Mouse (Mus musculus): ENCODE measurements around the gene Camk1d. TPM values are rescaled to one million over a fixed set of nuclear protein-coding genes. Genes with fewer than 3 reads are reported as not detected.

Gene Camk1d
- polyA plus RNA-seq, 1 experiment from 2014 or later, result 3.8 TPM

- Histone ChIP-seq H3K36me3 (ENCODE audit: control insufficient read depth, insufficient read depth, low read length) (no peaks in the 10 kb centered on the region), H3K4me2 (ENCODE audit: low read length) (no peak overlapping the region), H3K9ac (ENCODE audit: low read length) (no peak overlapping the region), H3K27ac (ENCODE audit: low read depth, low read length) (no peak overlapping the region), H3K4me3 (ENCODE audit: low read depth, low read length) (no peak overlapping the region), H3K27me3 (replicated peaks; ENCODE audit: control insufficient read depth, insufficient read depth, low read length) (no peaks in the 10 kb centered on the region), H3K9me3 (replicated peaks; ENCODE audit: control insufficient read depth, low read length) (no peaks in the 10 kb centered on the region), H3K4me1 (ENCODE audit: control insufficient read depth, insufficient read depth, low read length) (no peaks in the 10 kb centered on the region)
- 70% methylated on average over 5 of the region's 5 CpGs for WGBS
- DNase-seq (ENCODE audit: low spot score), result no peak
- ATAC-seq, result no peak
These were observed 124.2 kb downstream of the Camk1d start for GRCm38 (mm10) chr2:5590074-5590473.

GRCm38 (mm10) chr2:5589163-5589562, 125.2 kb downstream of the Camk1d start:
- H3K4me3 ChIP-seq (ENCODE audit: low read depth, low read length), result no peak overlapping the region
- WGBS, result 86% methylated on average over 5 of the region's 5 CpGs
- H3K9ac ChIP-seq (ENCODE audit: low read length), result no peak overlapping the region
- no peak overlapping the region for H3K4me2 ChIP-seq (ENCODE audit: low read length)
- DNase-seq (ENCODE audit: low spot score) (no peak), ATAC-seq (no peak)
- no peaks in the 10 kb centered on the region for H3K27me3 ChIP-seq (replicated peaks; ENCODE audit: control insufficient read depth, insufficient read depth, low read length)
- no peaks in the 10 kb centered on the region for H3K9me3 ChIP-seq (replicated peaks; ENCODE audit: control insufficient read depth, low read length)
- H3K4me1 ChIP-seq (ENCODE audit: control insufficient read depth, insufficient read depth, low read length), result no peaks in the 10 kb centered on the region
- no peak overlapping the region for H3K27ac ChIP-seq (ENCODE audit: low read depth, low read length)
- H3K36me3 ChIP-seq (ENCODE audit: control insufficient read depth, insufficient read depth, low read length), result no peaks in the 10 kb centered on the region

- Histone ChIP-seq H3K9ac (ENCODE audit: low read length) (no peak overlapping the region), H3K9me3 (replicated peaks; ENCODE audit: control insufficient read depth, low read length) (no peaks in the 10 kb centered on the region), H3K27ac (ENCODE audit: low read depth, low read length) (no peak overlapping the region), H3K4me1 (ENCODE audit: control insufficient read depth, insufficient read depth, low read length) (no peaks in the 10 kb centered on the region), H3K27me3 (replicated peaks; ENCODE audit: control insufficient read depth, insufficient read depth, low read length) (no peaks in the 10 kb centered on the region), H3K36me3 (ENCODE audit: control insufficient read depth, insufficient read depth, low read length) (no peaks in the 10 kb centered on the region), H3K4me3 (ENCODE audit: low read depth, low read length) (no peak overlapping the region), H3K4me2 (ENCODE audit: low read length) (no peak overlapping the region)
- DNase-seq (ENCODE audit: low spot score) (no peak), ATAC-seq (no peak)
- WGBS, result 87% methylated on average over 8 of the region's 8 CpGs
These were observed 125.9 kb downstream of the Camk1d start for GRCm38 (mm10) chr2:5588329-5588982.

- no peak overlapping the region for H3K4me2 ChIP-seq (ENCODE audit: low read length)
- H3K27me3 ChIP-seq (replicated peaks; ENCODE audit: control insufficient read depth, insufficient read depth, low read length), result no peaks in the 10 kb centered on the region
- H3K36me3 ChIP-seq (ENCODE audit: control insufficient read depth, insufficient read depth, low read length), result no peaks in the 10 kb centered on the region
- no peak overlapping the region for H3K27ac ChIP-seq (ENCODE audit: low read depth, low read length)
- no peak overlapping the region for H3K4me3 ChIP-seq (ENCODE audit: low read depth, low read length)
- no peak overlapping the region for H3K9ac ChIP-seq (ENCODE audit: low read length)
- DNase-seq (ENCODE audit: low spot score) (no peak), ATAC-seq (no peak)
- 78% methylated on average over 6 of the region's 6 CpGs for WGBS
- no peaks in the 10 kb centered on the region for H3K9me3 ChIP-seq (replicated peaks; ENCODE audit: control insufficient read depth, low read length)
- H3K4me1 ChIP-seq (ENCODE audit: control insufficient read depth, insufficient read depth, low read length), result no peaks in the 10 kb centered on the region
These were observed 129.8 kb downstream of the Camk1d start for GRCm38 (mm10) chr2:5584318-5585027.

GRCm38 (mm10) chr2:5579391-5579790, 134.9 kb downstream of the Camk1d start:
- ATAC-seq (no peak), DNase-seq (ENCODE audit: low spot score) (no peak)
- H3K27me3 ChIP-seq (replicated peaks; ENCODE audit: control insufficient read depth, insufficient read depth, low read length), result no peaks in the 10 kb centered on the region
- no peak overlapping the region for H3K4me3 ChIP-seq (ENCODE audit: low read depth, low read length)
- WGBS, result 79% methylated on average over 4 of the region's 4 CpGs
- H3K36me3 ChIP-seq (ENCODE audit: control insufficient read depth, insufficient read depth, low read length), result no peaks in the 10 kb centered on the region
- no peak overlapping the region for H3K27ac ChIP-seq (ENCODE audit: low read depth, low read length)
- no peaks in the 10 kb centered on the region for H3K9me3 ChIP-seq (replicated peaks; ENCODE audit: control insufficient read depth, low read length)
- H3K4me2 ChIP-seq (ENCODE audit: low read length), result no peak overlapping the region
- H3K4me1 ChIP-seq (ENCODE audit: control insufficient read depth, insufficient read depth, low read length), result peaks cover 9% of the 10 kb centered on the region; the same call in 1 of the 2 replicates
- H3K9ac ChIP-seq (ENCODE audit: low read length), result no peak overlapping the region

DNA sequence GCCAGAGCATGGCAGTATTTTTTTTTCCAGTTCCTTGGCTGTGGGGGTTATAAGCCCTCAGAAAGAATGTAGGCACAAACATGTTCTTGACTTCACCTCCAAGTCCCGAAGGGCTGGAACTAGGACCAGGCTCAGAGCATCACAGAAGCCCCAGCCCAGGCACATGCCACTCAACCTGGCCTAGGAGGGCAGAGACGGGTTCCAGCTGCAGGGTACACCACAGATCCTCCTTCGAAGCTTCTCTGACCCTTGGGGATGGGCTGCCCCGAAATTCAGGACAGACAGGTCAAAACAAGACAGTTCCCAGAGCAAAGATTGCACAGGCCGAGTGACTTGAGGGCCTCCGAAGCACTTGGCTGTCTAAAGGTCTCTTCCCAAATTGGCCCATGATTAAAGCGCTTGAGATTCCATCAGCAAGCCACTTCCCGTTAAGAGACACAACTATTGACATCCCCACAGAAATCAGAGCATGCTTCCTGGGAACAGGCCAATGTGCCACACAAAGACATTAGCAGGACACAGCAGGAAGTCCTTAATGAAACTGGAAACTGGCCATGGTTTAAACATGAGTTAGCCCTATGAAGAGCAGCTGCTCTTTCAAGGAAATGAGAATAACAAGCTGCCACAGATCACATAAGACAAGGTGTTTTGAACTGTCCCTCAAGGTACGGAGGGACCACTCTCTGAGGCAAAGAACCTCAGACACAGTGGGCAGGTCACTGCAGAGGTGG, 136.8 kb downstream of the Camk1d start:
- no peaks in the 10 kb centered on the region for H3K27me3 ChIP-seq (replicated peaks; ENCODE audit: control insufficient read depth, insufficient read depth, low read length)
- peaks cover 9% of the 10 kb centered on the region; the same call in 1 of the 2 replicates for H3K4me1 ChIP-seq (ENCODE audit: control insufficient read depth, insufficient read depth, low read length)
- 49% methylated on average over 9 of the region's 9 CpGs for WGBS
- H3K9me3 ChIP-seq (replicated peaks; ENCODE audit: control insufficient read depth, low read length), result no peaks in the 10 kb centered on the region
- no peak overlapping the region for H3K27ac ChIP-seq (ENCODE audit: low read depth, low read length)
- no peak overlapping the region for H3K9ac ChIP-seq (ENCODE audit: low read length)
- DNase-seq (ENCODE audit: low spot score) (peak; percentile 81), ATAC-seq (peak; percentile 54; the same call in 1 of the 2 replicates)
- H3K4me3 ChIP-seq (ENCODE audit: low read depth, low read length), result no peak overlapping the region
- H3K36me3 ChIP-seq (ENCODE audit: control insufficient read depth, insufficient read depth, low read length), result no peaks in the 10 kb centered on the region
- no peak overlapping the region for H3K4me2 ChIP-seq (ENCODE audit: low read length)

- Histone ChIP-seq H3K36me3 (ENCODE audit: control insufficient read depth, insufficient read depth, low read length) (no peaks in the 10 kb centered on the region), H3K9ac (ENCODE audit: low read length) (no peak overlapping the region), H3K4me3 (ENCODE audit: low read depth, low read length) (no peak overlapping the region), H3K9me3 (replicated peaks; ENCODE audit: control insufficient read depth, low read length) (no peaks in the 10 kb centered on the region), H3K4me2 (ENCODE audit: low read length) (no peak overlapping the region), H3K27ac (ENCODE audit: low read depth, low read length) (no peak overlapping the region), H3K27me3 (replicated peaks; ENCODE audit: control insufficient read depth, insufficient read depth, low read length) (no peaks in the 10 kb centered on the region), H3K4me1 (ENCODE audit: control insufficient read depth, insufficient read depth, low read length) (peaks cover 6% of the 10 kb centered on the region; the same call in 1 of the 2 replicates)
- peak; percentile 51; the same call in 1 of the 2 replicates for ATAC-seq
- DNase-seq (ENCODE audit: low spot score), result peak; percentile 28
- WGBS, result 54% methylated on average over 10 of the region's 10 CpGs
These were observed 141.9 kb downstream of the Camk1d start for GRCm38 (mm10) chr2:5572314-5573006.

- no peaks in the 10 kb centered on the region for H3K4me1 ChIP-seq (ENCODE audit: control insufficient read depth, insufficient read depth, low read length)
- H3K36me3 ChIP-seq (ENCODE audit: control insufficient read depth, insufficient read depth, low read length), result no peaks in the 10 kb centered on the region
- H3K27me3 ChIP-seq (replicated peaks; ENCODE audit: control insufficient read depth, insufficient read depth, low read length), result no peaks in the 10 kb centered on the region
- DNase-seq (ENCODE audit: low spot score) (no peak), ATAC-seq (no peak)
- H3K9ac ChIP-seq (ENCODE audit: low read length), result no peak overlapping the region
- no peak overlapping the region for H3K4me2 ChIP-seq (ENCODE audit: low read length)
- H3K9me3 ChIP-seq (replicated peaks; ENCODE audit: control insufficient read depth, low read length), result no peaks in the 10 kb centered on the region
- 89% methylated on average over 5 of the region's 5 CpGs for WGBS
- H3K27ac ChIP-seq (ENCODE audit: low read depth, low read length), result no peak overlapping the region
- no peak overlapping the region for H3K4me3 ChIP-seq (ENCODE audit: low read depth, low read length)
These were observed 147.7 kb downstream of the Camk1d start for GRCm38 (mm10) chr2:5566611-5567010.

Measured in forebrain, embryonic 14.5 days (tissue).